ENCODE assay signal across 10 mouse cellular contexts in the genomic region with DNA sequence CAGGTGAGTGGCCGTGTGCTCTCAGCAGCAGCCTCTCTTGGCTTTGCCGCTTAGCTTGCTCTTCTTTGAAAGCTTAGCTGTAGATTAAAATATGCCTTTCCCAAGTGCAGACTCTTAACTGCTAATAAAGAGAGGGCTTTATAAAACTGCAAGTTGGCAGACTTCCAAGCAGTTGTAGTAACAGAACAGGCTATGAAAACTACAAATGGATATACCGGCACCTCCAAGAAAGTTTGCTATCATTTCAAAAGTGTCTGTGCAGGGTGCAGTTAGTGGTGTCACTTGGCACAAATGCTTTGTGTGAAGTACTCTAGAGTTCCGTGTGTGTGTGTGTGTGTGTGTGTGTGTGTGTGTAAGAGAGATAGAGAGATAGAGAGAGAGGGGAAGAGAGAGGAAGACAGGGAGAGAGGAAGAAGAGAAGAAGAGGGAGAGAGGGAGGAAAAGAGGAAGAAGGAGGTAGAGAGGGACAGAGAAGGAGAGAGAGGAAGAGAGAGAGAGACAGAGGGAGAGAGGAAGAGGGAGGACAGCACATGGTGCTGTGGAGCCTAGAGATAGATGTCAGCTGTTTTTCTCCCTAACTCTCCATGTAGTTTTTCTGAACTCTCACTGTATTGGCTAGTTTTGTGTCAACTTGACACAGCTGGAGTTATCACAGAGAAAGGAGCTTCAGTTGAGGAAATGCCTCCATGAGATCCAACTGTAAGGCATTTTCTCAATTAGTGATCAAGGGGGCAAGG. TPM values are rescaled to one million over a fixed set of nuclear protein-coding genes. Genes with fewer than 3 reads are reported as not detected.
DNase-seq lines count a peak whose midpoint lies in the region; ATAC-seq lines count a peak whose summit lies in the region.
"Had no signal": no experiment of that assay in that cellular context is flagged by ENCODE, and none has a peak within 500 bp of the region (broad histone marks: within the 10 kb centered on the region; RNA-seq: fewer than 3 reads in every experiment).

No protein-coding gene starts in this region.

- DNase-seq in adrenal gland, postnatal 10 days, result peak; percentile 3
- DNase-seq in adrenal gland, adult 2 months, result no peak
- no peak for DNase-seq in limb, embryonic 10.5 days (ENCODE audit: low spot score)
- DNase-seq in left cerebral cortex, postnatal 10 days (ENCODE audit: extremely low spot score in 1 of 2, low spot score in 2 of 2), result no peak

- no peak overlapping the region for H3K27ac ChIP-seq in limb, embryonic 12.5 days
- H3K27ac ChIP-seq in limb, embryonic 10.5 days, result no peak overlapping the region
- H3K27ac ChIP-seq in macrophage, result no peak overlapping the region
- H3K27ac ChIP-seq: forebrain, embryonic 10.5 days had no signal

- H3K4me2 ChIP-seq in limb, embryonic 12.5 days, result peak overlapping the region; percentile 30

- H3K9me3 ChIP-seq in limb, embryonic 12.5 days, result no peaks in the 10 kb centered on the region
- no peaks in the 10 kb centered on the region for H3K9me3 ChIP-seq in limb, embryonic 10.5 days (replicated peaks)
- H3K9me3 ChIP-seq: forebrain, embryonic 10.5 days had no signal

- H3K4me1 ChIP-seq in limb, embryonic 12.5 days (replicated peaks), result peaks cover 13% of the 10 kb centered on the region
- no peaks in the 10 kb centered on the region; the same call in 1 of the 2 replicates for H3K4me1 ChIP-seq in limb, embryonic 10.5 days
- H3K4me1 ChIP-seq: forebrain, embryonic 10.5 days had no signal

- 56% methylated on average over 4 of the region's 4 CpGs for WGBS in limb, embryonic 12.5 days
- WGBS in limb, embryonic 10.5 days, result 86% methylated on average over 4 of the region's 4 CpGs
- WGBS in macrophage (ENCODE audit: missing documents), result 5% methylated on average over 4 of the region's 4 CpGs

- no peak overlapping the region for H3K9ac ChIP-seq in limb, embryonic 12.5 days (replicated peaks)

- H3K4me3 ChIP-seq in limb, embryonic 12.5 days (replicated peaks), result no peak overlapping the region
- H3K4me3 ChIP-seq in limb, embryonic 10.5 days, result no peak overlapping the region
- peak overlapping the region; percentile 39 for H3K4me3 ChIP-seq in macrophage (ENCODE audit: inconsistent target)
- H3K4me3 ChIP-seq: forebrain, embryonic 10.5 days had no signal

- no peaks in the 10 kb centered on the region for H3K27me3 ChIP-seq in limb, embryonic 12.5 days
- no peaks in the 10 kb centered on the region for H3K27me3 ChIP-seq in limb, embryonic 10.5 days (ENCODE audit: low read depth, poor library complexity, severe bottlenecking)

- no peaks in the 10 kb centered on the region for H3K79me2 ChIP-seq in macrophage (ENCODE audit: inconsistent target)

- no peak for ATAC-seq in limb, embryonic 12.5 days (ENCODE audit: insufficient number of reproducible peaks, insufficient read depth, low FRiP score, low TSS enrichment, low read depth)
- peak; percentile 38; the same call in 1 of the 2 replicates for ATAC-seq in erythroblast, adult 5-6 weeks (replicated peaks; ENCODE audit: low FRiP score, poor library complexity, severe bottlenecking)
- ATAC-seq in cerebellum, adult (ENCODE audit: insufficient number of reproducible peaks, low FRiP score, low TSS enrichment), result no peak

- intact Hi-C loops in left cerebral cortex, postnatal 10 days (cut with DNase I), result no loop called here

- no peaks in the 10 kb centered on the region for H3K36me3 ChIP-seq in limb, embryonic 12.5 days
- no peaks in the 10 kb centered on the region for H3K36me3 ChIP-seq in limb, embryonic 10.5 days
- no peaks in the 10 kb centered on the region for H3K36me3 ChIP-seq in macrophage (ENCODE audit: inconsistent target)
- H3K36me3 ChIP-seq: forebrain, embryonic 10.5 days had no signal

RNA-seq across cellular contexts. Expression of gene Tnfsf10, which starts 0.6 kb away (rescaled TPM):
- 10 to 100 TPM in 1 of 2 experiments, 1 to 10 TPM in 1; 8.0 to 15.0 TPM for total RNA-seq in adrenal gland, postnatal 10 days (2021)
- 10 to 100 TPM in 1 of 2 experiments, 1 to 10 TPM in 1; 5.1 to 14.2 TPM for total RNA-seq in adrenal gland, adult 2 months (2021)
- polyA plus RNA-seq in adrenal gland, adult 2 months (2012; rRNA removed), result 1.9 and 3.1 TPM in 2 replicates
- polyA plus RNA-seq in limb, embryonic 12.5 days (2016; fragmentation: Nextera tagmentation; extraction: Ambion mirVana), result 0.05 TPM in 2 replicates
- polyA plus RNA-seq in limb, embryonic 10.5 days (2016; fragmentation: Nextera tagmentation; extraction: Ambion mirVana), result not detected in 2 replicates
- total RNA-seq in erythroblast, adult 5-6 weeks (2015; ENCODE audit: low replicate concordance), result 3.3 TPM in 1 of 2 replicates, not detected in the other
- total RNA-seq in erythroblast, adult 5-6 weeks (2017; ENCODE audit: low replicate concordance), result 0.84 TPM in 1 of 2 replicates, not detected in the other
- 10 to 100 TPM in 10 of 26 experiments, 1 to 10 TPM in 9, under 1 TPM in 7; 0.26 to 28.2 (median 3.8) TPM for total RNA-seq in macrophage (2018; cell fraction: chromatin; rRNA removed)
- 10 to 100 TPM in 13 of 26 experiments, 1 to 10 TPM in 13; 1.3 to 42.0 (median 9.2) TPM for total RNA-seq in macrophage (2018; cell fraction: cytosol; rRNA removed)
- 10 to 100 TPM in 14 of 26 experiments, 1 to 10 TPM in 12; 2.0 to 65.9 (median 26.5) TPM for total RNA-seq in macrophage (2018; cell fraction: nucleus; rRNA removed)
- 1.2 to 14.0 TPM (median 1.4 TPM) in 3 replicates for polyA plus RNA-seq in macrophage (2018)
- total RNA-seq in left cerebral cortex, postnatal 10 days (2021), result 1 to 10 TPM in 1 of 2 experiments, under 1 TPM in 1; 0.94 to 1.6 TPM
- polyA plus RNA-seq: forebrain, embryonic 10.5 days; neural tube, embryonic 11.5 days had no signal

RNA-seq across cellular contexts. Expression of gene Ghsr, which starts 53.7 kb away (rescaled TPM):
- not detected for total RNA-seq in adrenal gland, postnatal 10 days (2021)
- total RNA-seq in adrenal gland, adult 2 months (2021), result not detected
- not detected in 2 replicates for polyA plus RNA-seq in adrenal gland, adult 2 months (2012; rRNA removed)
- polyA plus RNA-seq in limb, embryonic 12.5 days (2016; fragmentation: Nextera tagmentation; extraction: Ambion mirVana), result not detected in 2 replicates
- polyA plus RNA-seq in limb, embryonic 10.5 days (2016; fragmentation: Nextera tagmentation; extraction: Ambion mirVana), result not detected in 2 replicates
- not detected in 2 replicates for total RNA-seq in erythroblast, adult 5-6 weeks (2015; ENCODE audit: low replicate concordance)
- not detected in 2 replicates for total RNA-seq in erythroblast, adult 5-6 weeks (2017; ENCODE audit: low replicate concordance)
- not detected for total RNA-seq in macrophage (2018; cell fraction: chromatin; rRNA removed)
- total RNA-seq in macrophage (2018; cell fraction: cytosol; rRNA removed), result not detected
- total RNA-seq in macrophage (2018; cell fraction: nucleus; rRNA removed), result not detected
- polyA plus RNA-seq in macrophage (2018), result not detected in 3 replicates
- under 1 TPM; 0.10 to 0.21 TPM for total RNA-seq in left cerebral cortex, postnatal 10 days (2021)
- polyA plus RNA-seq: forebrain, embryonic 10.5 days had no signal
